Mouse (Mus musculus): ENCODE measurements at regions not wholly inside any gene's neighbourhood (a gene's known extent, or its start where the extent isn't known, plus 50 kb on each side); places are given as distances from the start of the nearest gene placed in this dataset.

DNA sequence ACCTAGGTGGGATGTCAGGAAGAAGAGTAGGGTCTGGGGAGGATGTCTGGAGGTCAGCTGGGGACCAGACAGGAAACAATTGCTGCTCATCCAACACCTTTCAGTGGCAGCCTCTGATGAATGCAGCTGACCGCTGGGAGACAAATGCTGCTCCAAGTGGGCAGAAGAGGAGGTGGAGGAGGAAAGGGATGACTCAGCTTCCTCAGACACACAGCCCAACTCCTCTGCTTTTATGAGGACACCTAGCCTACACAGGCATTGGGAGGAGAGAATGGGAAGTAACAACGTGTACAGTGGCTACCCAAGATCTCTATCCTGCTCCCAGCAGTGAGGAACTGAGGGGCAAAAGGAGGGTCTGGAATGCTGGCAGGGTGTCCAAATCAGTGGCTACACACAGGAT, 1602.0 kb upstream of the Gm6569 start:
- no peak for TF ChIP-seq POLR2A (IDR thresholded peaks at IDR 0.05; ENCODE audit: borderline replicate concordance, extremely low read depth, insufficient read depth, insufficient read length, poor library complexity, severe bottlenecking)
- TF ChIP-seq CTCF (IDR thresholded peaks at IDR 0.05; ENCODE audit: borderline replicate concordance, extremely low read depth, insufficient read depth, insufficient read length): no peak

All from brain, embryonic 14.5 days (tissue).